Mouse (Mus musculus) frontal cortex, postnatal 10 days (tissue): ENCODE data around the gene Izumo2.

Experiments
- DNase-seq, 2 experiments: peaks; one replicate each; pipeline ENCODE4 v3.0.0; 2022; ENCODE audit warnings: low spot score in 2 of 2, mixed read lengths in 1 of 2

Gene Izumo2

DNA sequence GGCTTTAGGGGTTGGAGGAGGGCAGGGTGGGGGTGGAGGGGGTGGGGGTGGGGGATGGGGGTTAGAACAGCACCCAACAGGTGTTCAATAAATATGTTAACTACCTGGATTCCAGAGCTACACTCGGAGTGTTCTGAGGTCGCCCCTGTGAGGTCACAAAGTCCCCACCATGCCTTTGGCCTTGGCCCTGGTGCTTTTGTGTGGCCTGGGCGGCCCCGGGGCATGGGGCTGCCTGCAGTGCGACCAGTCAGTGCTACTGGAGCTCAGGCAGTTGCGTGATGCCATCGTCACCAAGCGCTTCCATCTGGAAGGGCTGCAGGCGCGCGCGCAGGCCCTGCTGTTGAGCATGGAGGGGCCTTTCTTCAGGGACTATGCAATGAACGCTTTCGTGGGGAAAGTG lies at the start of gene Izumo2:
TSS of gene Izumo2 (plus strand) at position 169 of the 400 bp plus-strand sequence.
- no peak for DNase-seq

DNA sequence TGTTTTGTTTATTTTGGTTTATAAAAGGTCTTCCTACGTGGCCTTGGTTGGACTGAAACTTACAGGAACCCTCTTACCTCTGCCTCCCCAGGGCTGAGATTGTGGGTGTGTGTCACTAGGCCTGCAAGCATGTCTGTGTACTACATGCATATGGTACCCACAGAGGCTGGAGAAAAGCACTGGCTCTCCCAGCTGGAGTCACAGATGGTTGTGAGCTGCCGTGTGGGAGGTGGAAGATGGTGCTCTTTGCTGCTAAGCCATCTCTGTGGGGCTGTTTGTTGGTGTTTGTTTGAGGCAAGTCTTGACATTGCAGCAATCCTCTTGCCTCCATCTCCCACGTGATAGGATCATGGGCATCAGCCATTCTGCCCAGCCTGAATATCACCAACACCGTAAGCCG lies 47.3 kb upstream of the Izumo2 start:
- peak in 1 of 2 experiments; percentile 50 for DNase-seq

DNA sequence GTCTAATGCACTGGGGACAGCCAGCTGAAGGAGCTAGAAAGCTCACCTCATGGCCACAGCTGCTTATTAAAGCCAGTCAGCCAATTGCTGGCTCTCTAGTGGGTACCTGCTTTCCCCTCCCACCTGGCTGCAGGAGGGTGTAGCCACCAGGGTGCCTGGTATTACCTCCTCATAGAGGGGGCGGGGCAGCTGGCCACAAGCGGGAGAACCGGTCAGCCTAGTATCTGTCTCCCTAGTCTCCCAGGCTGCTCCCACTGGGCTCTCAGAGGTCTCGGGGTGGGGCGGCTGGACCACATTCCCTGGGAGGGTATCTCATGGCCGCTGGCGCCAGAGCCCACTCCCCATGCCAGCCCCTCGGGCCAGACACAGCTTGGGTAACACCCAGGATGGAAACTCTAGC lies 46.4 kb upstream of the Izumo2 start:
- no peak for DNase-seq

DNA sequence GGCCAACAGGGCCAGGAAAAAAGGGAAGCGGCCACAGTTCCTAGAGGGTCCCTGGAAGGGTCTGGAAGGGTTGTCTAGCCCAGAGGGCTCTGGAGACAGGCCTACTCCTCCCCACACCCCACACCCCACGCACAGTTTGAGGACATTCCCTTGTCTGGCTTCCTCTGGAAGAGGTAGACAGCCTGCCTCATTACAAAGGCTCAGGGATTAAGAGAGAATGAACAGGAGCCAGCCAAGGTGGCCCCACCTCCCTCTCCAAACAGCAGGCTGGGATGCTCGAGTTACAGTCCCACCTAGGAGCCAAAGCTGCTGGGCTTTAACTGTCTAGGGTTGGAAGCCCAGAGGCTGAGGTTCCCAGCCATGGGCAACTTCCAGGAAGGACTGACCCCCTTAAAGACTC lies 46.0 kb upstream of the Izumo2 start:
- DNase-seq = no peak

DNA sequence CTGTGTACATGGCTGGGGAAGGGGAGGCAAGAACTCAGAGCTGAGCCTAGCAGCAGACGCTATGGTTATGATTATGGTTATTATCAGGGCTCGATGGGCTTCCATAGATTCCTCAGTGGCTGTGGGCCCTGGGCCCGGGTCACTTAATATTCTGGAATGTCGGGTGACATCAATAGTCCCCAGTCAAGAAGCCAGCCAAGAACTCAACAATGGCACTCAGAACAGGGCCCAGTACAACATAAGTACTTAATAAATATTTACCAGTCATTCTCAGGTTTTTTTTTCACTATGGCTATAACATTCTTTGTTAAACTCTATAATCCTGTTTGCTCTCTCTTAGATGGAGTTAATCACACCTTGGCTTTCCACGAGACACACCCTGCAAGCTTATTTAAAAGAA lies 45.0 kb upstream of the Izumo2 start:
- no peak for DNase-seq

DNA sequence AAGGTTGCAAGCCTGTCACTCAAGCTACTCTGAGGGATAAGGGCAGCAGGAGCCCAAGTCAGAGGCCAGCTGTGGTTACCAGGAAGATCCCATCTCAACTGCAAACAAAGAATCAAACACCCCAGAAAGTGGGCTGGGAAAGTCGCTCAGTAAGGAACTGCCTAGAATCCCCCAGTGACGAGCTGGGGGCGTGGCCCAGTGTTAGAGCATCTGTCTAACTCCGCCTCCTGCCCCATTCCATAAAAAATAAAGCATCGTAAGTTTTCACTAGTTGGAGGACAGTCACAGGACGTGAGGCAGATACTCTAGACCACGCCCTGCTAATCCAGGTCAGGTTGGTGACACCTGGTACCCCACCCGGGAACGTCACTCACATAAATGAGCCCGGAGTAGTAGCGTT lies 43.8 kb upstream of the Izumo2 start:
- no peak for DNase-seq

DNA sequence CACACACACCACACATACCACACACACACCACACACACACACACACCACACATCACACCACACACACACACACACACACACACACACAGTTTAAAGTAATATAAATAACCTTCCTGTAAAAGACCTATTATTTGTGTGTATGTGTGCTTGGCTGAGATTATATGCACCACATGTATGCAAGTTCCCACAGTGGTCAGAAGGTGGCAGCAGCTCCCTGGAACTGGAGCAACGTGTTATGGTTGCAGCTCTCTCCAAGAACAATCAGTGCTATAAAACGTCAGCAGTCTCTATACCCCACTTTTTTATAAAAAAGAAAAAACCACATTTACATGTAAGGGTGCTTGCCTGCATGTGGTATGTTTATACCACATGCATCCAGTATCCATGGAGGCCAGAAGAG lies 42.1 kb upstream of the Izumo2 start:
- DNase-seq = no peak

DNA sequence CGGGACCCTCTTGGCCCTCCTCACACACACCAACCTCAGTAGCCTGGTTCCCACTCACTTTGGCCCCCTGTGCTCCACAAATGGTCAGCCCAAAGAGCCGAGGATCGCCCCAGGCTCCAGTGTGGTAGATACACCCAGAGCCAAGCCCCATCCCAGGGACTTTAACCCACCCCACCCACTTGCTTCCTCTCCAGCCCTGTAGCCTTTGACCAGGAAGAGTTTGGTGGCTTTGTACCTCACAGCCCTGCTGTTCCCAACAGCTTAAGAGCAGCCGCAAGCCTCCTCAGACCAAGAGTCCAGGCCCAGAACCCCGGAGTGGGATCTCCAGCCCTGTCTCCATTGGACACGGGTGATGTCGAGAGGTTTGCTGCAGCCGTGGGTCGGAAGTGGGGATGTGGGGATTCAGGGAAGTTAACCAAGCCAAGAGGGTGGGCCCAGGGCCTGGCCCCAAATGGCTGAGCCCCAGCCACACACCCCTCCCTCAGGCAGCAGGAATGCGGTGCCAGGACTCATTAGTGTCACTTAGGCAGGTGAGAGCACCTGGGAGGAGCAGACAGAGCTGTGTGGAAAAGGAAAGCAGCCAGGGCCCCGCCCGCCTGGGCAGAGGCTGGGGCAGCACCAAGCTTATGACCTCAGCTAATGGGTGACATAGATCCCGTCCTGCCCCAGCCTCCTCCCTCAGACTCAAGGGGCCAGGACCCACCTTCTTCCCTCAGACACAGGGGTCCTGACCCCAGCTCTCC lies 40.4 kb upstream of the Izumo2 start:
- no peak for DNase-seq

DNA sequence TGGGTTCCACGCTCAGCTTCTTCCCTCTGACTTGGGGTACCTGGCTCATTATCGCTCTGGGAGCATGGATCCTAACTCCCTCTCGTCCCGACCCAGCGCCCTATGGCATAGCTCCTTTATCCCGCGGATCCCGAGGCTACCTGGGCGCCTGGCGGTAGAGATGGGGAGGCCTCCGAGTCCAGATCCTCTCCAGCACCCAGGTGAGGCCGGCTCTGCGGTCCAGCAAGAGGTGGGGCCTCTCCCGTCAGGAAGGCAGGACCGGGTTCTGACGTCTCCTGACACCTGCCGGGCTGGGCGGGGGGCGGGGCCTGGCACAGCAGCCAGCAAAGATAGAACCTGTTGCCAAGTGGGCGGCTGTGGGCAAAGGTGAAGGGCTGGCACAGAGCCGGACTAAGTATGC lies 39.4 kb upstream of the Izumo2 start:
- DNase-seq = no peak

DNA sequence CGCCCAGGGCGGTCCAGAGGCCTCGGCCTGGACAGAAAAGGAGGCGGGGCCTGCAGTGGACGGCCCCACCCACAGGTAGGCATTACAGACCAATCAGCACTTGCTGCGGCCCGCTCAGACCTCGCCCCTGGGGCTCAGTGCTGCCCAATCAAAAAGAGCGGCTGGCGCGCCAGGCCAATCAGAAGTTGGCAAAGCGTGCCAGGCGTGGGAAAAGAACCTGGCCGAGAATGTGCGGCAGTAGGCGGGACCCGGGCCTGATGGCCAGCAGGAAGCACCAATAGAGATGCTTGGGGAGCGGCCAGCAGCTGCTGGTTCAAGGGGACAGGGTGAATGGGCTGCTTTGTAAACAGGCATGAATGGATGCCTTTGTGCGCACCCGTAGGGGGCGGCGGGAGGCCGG lies 37.7 kb upstream of the Izumo2 start, which contains the start of gene Myh14:
TSS of gene Myh14 (minus strand) at position 41 of the 400 bp plus-strand sequence.
- peak; percentile 89 to 93 for DNase-seq

DNA sequence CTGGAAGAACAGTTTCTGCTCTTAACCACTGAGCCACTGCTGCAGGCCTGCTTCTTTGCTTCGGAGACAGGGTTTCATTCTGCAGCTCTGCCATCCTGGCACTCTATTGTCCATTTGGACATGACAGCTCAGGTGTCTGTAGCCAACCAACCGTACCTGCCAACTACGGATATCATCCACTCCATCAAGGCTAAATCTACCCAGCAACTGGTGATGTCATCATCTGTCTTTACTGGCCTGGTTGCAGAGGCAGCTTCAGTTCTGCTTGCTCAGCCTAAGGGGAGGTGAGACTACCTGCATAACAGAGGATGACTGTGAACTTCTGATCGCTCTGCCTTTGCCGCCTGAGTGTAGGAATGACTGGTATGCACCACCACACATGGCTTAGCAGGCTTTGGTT lies 36.3 kb upstream of the Izumo2 start:
- DNase-seq = no peak

DNA sequence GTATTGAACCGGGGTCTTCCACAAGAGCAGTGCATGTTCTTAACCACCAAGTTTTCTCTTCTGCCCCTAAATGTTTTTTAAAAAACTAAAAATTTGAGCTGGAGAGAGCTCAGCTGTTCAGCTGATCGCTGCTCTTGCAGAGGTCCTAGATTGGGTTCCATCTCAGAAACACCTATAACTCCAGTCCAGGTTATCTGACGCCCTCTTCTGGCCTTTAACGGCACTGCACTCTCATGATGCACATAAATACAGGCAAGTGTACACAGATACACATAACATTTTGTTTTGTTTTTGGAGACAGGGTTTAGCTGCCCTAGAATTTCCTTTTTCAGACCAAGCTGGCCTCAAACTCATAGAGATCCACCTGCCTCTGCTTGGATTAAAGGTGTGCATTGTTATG lies 34.0 kb upstream of the Izumo2 start:
- no peak for DNase-seq

DNA sequence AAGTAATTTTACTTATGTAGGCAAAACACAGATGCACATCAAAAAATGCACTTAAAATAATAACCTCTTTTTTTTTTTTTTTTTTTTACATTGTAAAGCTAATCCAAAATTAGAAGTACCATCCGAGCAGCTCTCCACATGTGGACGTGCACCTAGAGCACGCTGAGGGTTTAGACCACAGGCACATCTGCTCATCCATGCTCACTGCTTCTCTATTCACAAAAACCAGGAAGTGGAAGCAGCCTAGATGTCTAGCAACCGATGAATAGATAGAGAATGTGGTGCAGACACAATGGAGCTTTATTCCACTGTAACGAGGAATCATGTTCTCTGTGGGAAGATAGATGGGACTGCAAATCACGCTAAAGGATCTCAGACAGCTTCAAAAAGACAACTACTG lies 33.4 kb upstream of the Izumo2 start:
- DNase-seq = no peak

DNA sequence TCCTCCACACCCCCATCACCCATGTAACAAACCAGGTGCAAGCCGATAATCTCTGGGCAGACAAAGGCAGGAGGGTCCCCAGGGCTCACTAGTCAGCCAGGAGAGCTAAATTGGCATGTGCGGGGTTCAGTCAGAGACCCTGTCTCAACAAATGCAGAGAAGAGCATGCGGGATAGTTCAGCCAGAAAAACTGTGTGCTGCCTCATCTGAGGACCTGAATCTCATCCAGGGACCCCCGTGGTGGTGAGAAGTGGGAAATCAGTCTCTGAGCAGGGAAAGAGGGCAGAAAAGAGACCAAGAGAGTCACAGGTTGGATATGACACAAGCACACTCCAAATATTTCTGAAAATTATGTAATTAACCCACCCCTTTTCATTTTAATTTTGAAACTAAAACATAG lies 32.4 kb upstream of the Izumo2 start:
- no peak for DNase-seq

DNA sequence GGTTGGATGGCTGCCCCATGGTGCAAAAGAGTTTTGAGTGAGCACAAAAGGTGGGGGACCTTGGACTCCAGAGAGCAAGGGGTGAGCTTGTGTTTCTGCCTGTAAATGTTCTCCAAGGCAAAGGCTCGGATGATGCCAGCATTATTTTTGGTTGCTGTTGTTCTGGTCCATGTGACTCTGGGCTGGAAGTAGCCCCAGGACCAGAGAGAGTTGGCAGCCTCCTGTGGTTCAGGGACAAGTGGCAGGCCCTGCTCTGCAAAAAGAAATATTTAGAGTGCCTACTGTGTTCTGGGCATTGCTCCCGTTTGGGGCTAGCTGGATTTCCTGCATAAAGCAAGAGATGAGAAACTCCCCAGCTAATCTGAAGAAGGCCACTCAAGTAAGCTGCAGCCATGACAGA lies 31.9 kb upstream of the Izumo2 start:
- DNase-seq = peak; percentile 37 to 40

DNA sequence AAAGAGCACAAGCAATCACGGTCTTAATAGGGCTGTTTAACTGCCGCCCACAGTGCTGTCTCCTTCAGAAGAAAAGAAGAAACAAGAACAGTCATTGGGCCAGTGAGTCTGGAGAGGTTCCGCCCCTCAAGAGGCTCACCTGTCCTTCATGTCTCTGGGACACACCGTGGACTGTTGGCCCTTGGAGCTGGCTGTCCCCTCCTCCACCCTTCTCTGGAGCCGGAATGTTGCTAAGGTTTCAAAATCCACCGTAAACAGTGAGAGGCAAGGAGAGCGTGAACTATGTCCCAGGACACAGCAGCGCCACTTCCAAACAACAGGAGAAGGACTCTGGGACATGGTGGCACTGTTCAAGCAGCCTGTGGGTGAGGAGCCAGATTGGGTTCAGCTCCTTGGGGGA lies 24.9 kb upstream of the Izumo2 start:
- DNase-seq = no peak

DNA sequence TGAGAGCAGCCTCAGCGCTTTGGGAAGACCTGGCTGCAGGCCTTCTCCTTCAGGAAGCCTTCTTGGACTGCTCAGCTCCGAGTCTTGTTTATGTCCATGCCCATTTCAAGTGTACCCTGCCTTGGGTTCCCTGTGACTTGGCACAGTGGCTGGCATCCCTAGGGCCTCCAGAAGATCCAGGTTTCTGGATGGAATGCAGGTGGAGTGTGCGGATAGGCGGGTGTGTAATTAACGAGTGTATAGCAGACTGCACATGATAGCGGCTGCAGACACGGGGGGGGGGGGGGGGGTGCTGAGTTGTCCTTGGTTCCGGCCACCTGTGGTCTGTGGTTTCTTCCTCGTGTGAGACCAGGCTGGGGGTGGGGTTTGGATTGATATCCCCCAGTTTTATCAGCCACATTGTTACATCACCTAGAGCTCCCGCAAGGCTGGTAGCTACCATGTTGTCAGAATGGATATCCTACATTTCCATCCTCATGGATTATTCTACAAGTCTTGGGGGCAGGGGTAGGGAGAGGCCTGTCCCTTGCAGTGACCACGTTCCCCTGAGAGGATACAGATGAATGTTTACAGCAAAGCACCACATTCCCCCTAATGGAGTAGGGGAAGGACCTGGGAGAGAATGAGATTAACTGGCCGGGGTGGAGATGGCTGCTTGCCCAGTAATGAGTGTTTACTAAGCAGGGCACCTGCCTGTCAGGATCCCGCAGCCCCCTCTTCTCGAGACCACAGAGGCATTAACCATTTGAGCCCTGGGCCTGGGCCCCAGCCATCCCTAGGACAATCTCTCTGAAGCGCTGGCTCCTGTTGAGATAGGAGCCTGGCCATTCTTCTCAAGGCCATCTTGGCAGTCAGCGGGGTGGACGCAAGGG lies 22.8 kb upstream of the Izumo2 start:
- DNase-seq = no peak

DNA sequence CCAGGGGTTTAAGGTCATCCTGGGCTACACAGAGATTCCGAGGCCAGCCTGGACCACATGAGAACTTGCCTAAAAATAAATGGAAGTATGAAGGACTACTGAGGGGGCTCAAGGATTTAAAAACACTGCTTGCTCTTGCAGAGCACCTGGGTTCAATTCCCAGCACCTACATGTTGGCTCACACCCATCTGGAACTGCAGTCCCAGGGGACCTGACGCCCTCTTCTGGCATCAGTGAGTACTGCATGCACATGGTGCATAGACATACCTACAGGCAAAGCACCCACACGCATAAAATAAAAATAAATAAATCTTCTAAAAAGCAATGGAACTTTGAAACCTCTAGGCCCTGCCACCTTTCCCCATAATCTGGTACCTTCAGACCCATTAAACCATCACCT lies 19.7 kb upstream of the Izumo2 start:
- no peak for DNase-seq

DNA sequence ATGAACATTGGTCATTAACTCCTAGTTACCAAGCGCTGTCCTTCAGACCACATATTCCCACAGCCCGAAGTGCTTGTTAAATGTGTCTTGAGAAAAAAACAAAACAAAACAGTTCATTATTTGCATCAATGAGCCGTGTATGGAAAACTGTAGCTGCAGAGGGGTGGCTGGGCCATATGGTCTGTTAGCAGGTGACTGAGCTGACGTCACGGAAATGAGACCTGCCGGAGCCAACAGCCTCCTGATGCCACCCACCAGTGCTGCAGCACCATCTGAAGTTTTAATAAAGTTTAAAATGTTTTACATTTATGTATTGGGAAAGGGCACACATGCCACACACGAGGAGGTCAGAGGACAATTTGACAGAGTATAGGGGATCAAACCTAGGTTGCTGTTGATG lies 19.2 kb upstream of the Izumo2 start:
- DNase-seq = no peak

DNA sequence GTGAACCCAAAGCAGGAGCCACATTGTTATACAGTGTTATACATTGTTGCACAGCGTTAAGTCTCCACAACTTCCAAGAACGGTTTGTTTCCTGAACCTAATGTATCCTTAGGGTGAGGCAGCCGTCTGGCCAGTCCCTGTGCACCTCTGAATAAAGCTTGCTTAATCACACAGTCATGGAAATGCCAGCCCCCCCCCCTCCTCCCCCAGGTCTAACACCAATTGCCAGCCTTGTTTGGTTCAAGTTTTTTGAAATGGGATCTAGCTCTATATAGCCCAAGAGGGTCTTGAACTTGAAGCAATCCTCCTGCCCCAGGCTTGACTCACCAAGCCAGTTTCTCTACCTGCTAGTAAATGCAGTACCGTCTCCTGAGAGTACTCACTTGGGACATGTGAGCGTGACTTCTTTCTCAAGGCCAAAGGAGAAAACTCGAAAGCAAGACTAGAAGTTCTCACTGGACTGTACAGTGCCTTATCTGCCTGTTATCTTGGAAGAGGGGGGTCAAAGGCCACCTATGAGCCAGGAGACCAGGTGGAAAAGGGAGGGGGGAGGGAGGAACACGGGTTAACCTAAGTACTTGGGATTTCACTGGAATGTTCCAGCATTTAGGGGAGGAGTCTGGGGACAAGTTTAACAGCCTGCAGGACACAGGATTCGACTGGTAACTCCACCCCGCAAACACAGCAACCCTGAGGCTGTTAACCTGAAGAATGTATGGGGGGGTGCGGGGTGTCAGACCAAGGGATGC lies 14.9 kb upstream of the Izumo2 start:
- DNase-seq = no peak

DNA sequence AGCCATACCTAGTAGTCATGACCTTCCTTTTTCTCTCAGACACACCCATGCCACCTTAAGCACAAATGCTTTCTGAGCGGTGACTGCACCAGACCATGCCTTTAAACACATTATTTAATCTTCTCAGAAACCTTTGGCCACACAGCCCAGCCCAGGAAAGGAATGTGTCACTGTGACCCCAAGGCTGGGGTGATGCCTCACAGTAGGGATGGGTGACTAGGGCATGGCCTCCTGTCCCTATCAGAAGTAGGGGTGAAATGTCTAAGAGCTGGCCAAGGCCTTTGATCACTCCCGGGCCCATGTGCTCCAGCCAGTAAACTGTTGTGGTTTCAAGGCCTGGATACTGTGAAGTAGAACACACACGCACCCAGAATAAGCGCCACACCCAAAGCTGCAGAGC lies 13.3 kb upstream of the Izumo2 start:
- DNase-seq = no peak

DNA sequence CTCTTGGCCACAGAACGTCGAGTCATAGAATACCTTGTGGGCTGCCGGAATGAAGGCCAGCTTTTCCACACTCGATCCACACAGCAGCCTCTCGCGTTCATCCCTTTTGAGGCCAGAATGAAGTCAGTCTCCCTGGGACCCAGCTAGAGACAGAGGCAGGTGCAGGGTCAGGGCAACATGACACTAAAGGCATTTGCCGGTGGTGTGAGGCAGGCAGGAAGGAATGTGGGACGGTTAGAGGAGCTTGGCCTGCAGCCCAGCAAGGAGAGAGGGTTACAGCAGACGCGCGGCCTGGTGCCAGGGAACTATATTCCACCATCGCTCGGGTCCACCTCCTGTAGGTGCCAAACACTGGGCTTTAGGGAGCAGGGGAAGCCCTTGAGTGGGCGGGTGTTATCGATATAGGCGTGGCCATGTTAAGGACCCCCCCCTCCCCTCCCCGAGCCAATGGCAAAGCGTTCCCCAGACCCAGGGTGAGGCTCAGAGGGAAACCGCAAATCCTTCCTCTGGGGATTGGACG lies 11.3 kb upstream of the Izumo2 start:
- no peak for DNase-seq
